Mouse (Mus musculus) olfactory bulb, adult 2 months (tissue): ENCODE measurements around the gene Ipo9.

ENCODE experiments used
- CTCF ChIP-seq: fragments of 200-500 bp; IDR thresholded peaks from 2 replicates; pipeline ENCODE4 v1.5.1; 2012; ENCODE audit warnings: low read depth, mild to moderate bottlenecking, low read length, moderate library complexity; ENCODE audit not compliant: insufficient read depth
- POLR2A ChIP-seq: fragments of 200-500 bp; IDR thresholded peaks from 2 replicates; pipeline ENCODE4 v1.6.1; 2012; ENCODE audit warnings: mild to moderate bottlenecking, low read depth, low read length, moderate library complexity; ENCODE audit not compliant: insufficient read depth

- no peak for TF ChIP-seq CTCF
- no peak for TF ChIP-seq POLR2A
These were observed 32.4 kb upstream of the Ipo9 start for GRCm38 (mm10) chr1:135462736-135463135.
